Mouse (Mus musculus) intestine, postnatal 0 days (tissue): ENCODE measurements at regions not wholly inside any gene's neighbourhood (a gene's known extent, or its start where the extent isn't known, plus 50 kb on each side); places are given as distances from the start of the nearest gene placed in this dataset.

ENCODE experiments used
- ATAC-seq: fragments of 200-750 bp; cut with Nextera tagmentation; 2 replicates; pipeline ENCODE4 v1.8.0; 2017; ENCODE audit warnings: mild to moderate bottlenecking, moderate TSS enrichment, moderate library complexity
- H3K27ac ChIP-seq: fragments of 300-500 bp; sonication (generic); 2 replicates; pipeline ENCODE4 v1.5.1; 2014; ENCODE audit warnings: mild to moderate bottlenecking, low read depth, low read length, moderate library complexity
- H3K27me3 ChIP-seq: fragments of 300-500 bp; sonication (generic); replicated peaks from 2 replicates; pipeline ENCODE4 v1.6.1; 2014; ENCODE audit warnings: low read length, mixed read lengths; ENCODE audit not compliant: control insufficient read depth, insufficient read depth
- H3K36me3 ChIP-seq: fragments of 300-500 bp; sonication (generic); 2 replicates; pipeline ENCODE4 v1.6.1; 2014; ENCODE audit warnings: mild to moderate bottlenecking, moderate library complexity; ENCODE audit not compliant: control insufficient read depth, insufficient read depth
- H3K4me1 ChIP-seq: fragments of 300-500 bp; sonication (generic); replicated peaks from 2 replicates; pipeline ENCODE4 v1.6.1; 2014; ENCODE audit warnings: antibody characterized with exemption, low read length, mixed read lengths; ENCODE audit not compliant: control insufficient read depth, insufficient read depth
- H3K4me2 ChIP-seq: fragments of 300-500 bp; sonication (generic); replicated peaks from 2 replicates; pipeline ENCODE4 v1.6.1; 2014; ENCODE audit warnings: low read depth, mild to moderate bottlenecking, moderate library complexity
- H3K4me3 ChIP-seq: fragments of 300-500 bp; sonication (generic); 2 replicates; pipeline ENCODE4 v1.5.1; 2014; ENCODE audit warnings: low read depth, low read length
- H3K9ac ChIP-seq: fragments of 300-500 bp; sonication (generic); 2 replicates; pipeline ENCODE4 v1.6.1; 2014; ENCODE audit warnings: mild to moderate bottlenecking, low read depth, low read length
- H3K9me3 ChIP-seq: fragments of 300-500 bp; sonication (generic); 2 replicates; pipeline ENCODE4 v1.6.1; 2016; ENCODE audit warnings: mixed run types; ENCODE audit not compliant: control insufficient read depth
- CTCF ChIP-seq: sonication (generic); IDR thresholded peaks from 2 replicates; pipeline ENCODE4 v1.5.1; 2016; ENCODE audit warnings: low read depth, mild to moderate bottlenecking, control low read depth, antibody characterized with exemption, moderate library complexity
- WGBS: fragments of 180-500 bp; shearing (Covaris S2); extraction: QIAGEN DNeasy Blood & Tissue Kit; methylation state at CpG from one replicate; pipeline ENCODE4 v1.1.7; 2014; 5-methylcytosine and 5-hydroxymethylcytosine counted together

GRCm38 (mm10) chr12:10482294-10483010 is 91.9 kb downstream of the Rdh14 start:
- no peak for ATAC-seq
- no peaks in the 10 kb centered on the region for H3K9me3 ChIP-seq
- no peak overlapping the region for H3K9ac ChIP-seq
- H3K27ac ChIP-seq: no peak overlapping the region
- no peaks in the 10 kb centered on the region for H3K4me1 ChIP-seq
- no peak for TF ChIP-seq CTCF
- WGBS: 73% methylated on average over 4 of the region's 4 CpGs
- H3K4me3 ChIP-seq: no peak overlapping the region
- no peaks in the 10 kb centered on the region for H3K36me3 ChIP-seq
- H3K4me2 ChIP-seq: no peak overlapping the region
- H3K27me3 ChIP-seq: no peaks in the 10 kb centered on the region

GRCm38 (mm10) chr12:10506721-10507120 is 116.1 kb downstream of the Rdh14 start:
- no peak for ATAC-seq
- H3K4me1 ChIP-seq: no peaks in the 10 kb centered on the region

GRCm38 (mm10) chr12:10513526-10513925 is 123.0 kb downstream of the Rdh14 start:
- Histone ChIP-seq H3K4me2 (no peak overlapping the region), H3K4me3 (no peak overlapping the region), H3K27ac (no peak overlapping the region), H3K4me1 (no peaks in the 10 kb centered on the region), H3K9ac (no peak overlapping the region), H3K9me3 (no peaks in the 10 kb centered on the region), H3K36me3 (no peaks in the 10 kb centered on the region), H3K27me3 (no peaks in the 10 kb centered on the region)
- WGBS: 69% methylated on average over 5 of the region's 5 CpGs
- no peak for ATAC-seq
- no peak for TF ChIP-seq CTCF

More at GRCm38 (mm10) chr12:10506721-10507120, 116.1 kb downstream of the Rdh14 start:
- Histone ChIP-seq H3K36me3 (no peaks in the 10 kb centered on the region), H3K9me3 (no peaks in the 10 kb centered on the region), H3K9ac (no peak overlapping the region), H3K27me3 (no peaks in the 10 kb centered on the region), H3K4me3 (no peak overlapping the region), H3K27ac (no peak overlapping the region), H3K4me2 (no peak overlapping the region)
- TF ChIP-seq CTCF: no peak

GRCm38 (mm10) chr12:10514278-10514677 is 123.7 kb downstream of the Rdh14 start:
- Histone ChIP-seq H3K27ac (no peak overlapping the region), H3K27me3 (no peaks in the 10 kb centered on the region), H3K4me1 (no peaks in the 10 kb centered on the region), H3K4me3 (no peak overlapping the region), H3K4me2 (no peak overlapping the region), H3K36me3 (no peaks in the 10 kb centered on the region), H3K9ac (no peak overlapping the region), H3K9me3 (no peaks in the 10 kb centered on the region)
- no peak for TF ChIP-seq CTCF
- no peak for ATAC-seq
- 78% methylated on average over 8 of the region's 8 CpGs for WGBS

- Histone ChIP-seq H3K36me3 (no peaks in the 10 kb centered on the region), H3K4me2 (no peak overlapping the region), H3K27ac (no peak overlapping the region), H3K9me3 (no peaks in the 10 kb centered on the region), H3K4me3 (no peak overlapping the region), H3K27me3 (no peaks in the 10 kb centered on the region), H3K4me1 (no peaks in the 10 kb centered on the region), H3K9ac (no peak overlapping the region)
- ATAC-seq: no peak
- no peak for TF ChIP-seq CTCF
- WGBS: 48% methylated on average over 7 of the region's 7 CpGs
These were observed 134.1 kb downstream of the Rdh14 start for GRCm38 (mm10) chr12:10524509-10525286.

GRCm38 (mm10) chr12:10525934-10526333 is 135.4 kb downstream of the Rdh14 start:
- Histone ChIP-seq H3K9me3 (no peaks in the 10 kb centered on the region), H3K4me1 (no peaks in the 10 kb centered on the region), H3K9ac (no peak overlapping the region), H3K36me3 (no peaks in the 10 kb centered on the region), H3K4me2 (no peak overlapping the region), H3K4me3 (no peak overlapping the region), H3K27ac (no peak overlapping the region), H3K27me3 (no peaks in the 10 kb centered on the region)
- no peak for TF ChIP-seq CTCF
- no peak for ATAC-seq
- WGBS: 64% methylated on average over 4 of the region's 4 CpGs
